ENCODE assay signal across 20 mouse cellular contexts in genomic region chr9:74528550-74528949, GRCm38 (mm10).
"Had no signal": no experiment of that assay in that cellular context is flagged by ENCODE, and none has a peak within 500 bp of the region (broad histone marks: within the 10 kb centered on the region; RNA-seq: fewer than 3 reads in every experiment).

No protein-coding gene starts in this region.

- H3K36me3 ChIP-seq: limb, embryonic 15.5 days; liver, embryonic 13.5 days; liver, embryonic 15.5 days; lung, embryonic 15.5 days; midbrain, embryonic 10.5 days; midbrain, embryonic 12.5 days; neural tube, embryonic 13.5 days; neural tube, embryonic 15.5 days had no signal

- H3K4me3 ChIP-seq: limb, embryonic 15.5 days; liver, embryonic 13.5 days; liver, embryonic 15.5 days; lung, embryonic 15.5 days; midbrain, embryonic 10.5 days; midbrain, embryonic 12.5 days; myocyte; neural tube, embryonic 13.5 days; neural tube, embryonic 15.5 days had no signal

- ATAC-seq: midbrain, embryonic 16.5 days had no signal

- H3K9ac ChIP-seq: limb, embryonic 15.5 days; liver, embryonic 13.5 days; liver, embryonic 15.5 days; lung, embryonic 15.5 days; midbrain, embryonic 12.5 days; neural tube, embryonic 13.5 days; neural tube, embryonic 15.5 days had no signal

- H3K27me3 ChIP-seq: limb, embryonic 15.5 days; liver, embryonic 13.5 days; liver, embryonic 15.5 days; lung, embryonic 15.5 days; midbrain, embryonic 12.5 days; neural tube, embryonic 13.5 days; neural tube, embryonic 15.5 days had no signal

- H3K4me1 ChIP-seq: limb, embryonic 15.5 days; liver, embryonic 13.5 days; liver, embryonic 15.5 days; lung, embryonic 15.5 days had no signal

- DNase-seq: liver, embryonic 13.5 days; lung, postnatal 14 days; midbrain, embryonic 14.5 days; retina, postnatal 1 day; right cerebral cortex, adult 18-20 months; right cerebral cortex, postnatal 25 days; right cerebral cortex, postnatal 4 days; spleen, adult 18-20 months; thymus, adult 18-20 months; thymus, postnatal 14 days; thymus, postnatal 36 days had no signal

- H3K9me3 ChIP-seq: limb, embryonic 15.5 days; liver, embryonic 13.5 days; liver, embryonic 15.5 days; lung, embryonic 15.5 days; midbrain, embryonic 10.5 days; midbrain, embryonic 12.5 days; neural tube, embryonic 13.5 days; neural tube, embryonic 15.5 days had no signal

- H3K4me2 ChIP-seq: limb, embryonic 15.5 days; liver, embryonic 13.5 days; liver, embryonic 15.5 days; lung, embryonic 15.5 days; midbrain, embryonic 12.5 days; neural tube, embryonic 13.5 days; neural tube, embryonic 15.5 days had no signal

- H3K27ac ChIP-seq: limb, embryonic 15.5 days; liver, embryonic 13.5 days; liver, embryonic 15.5 days; lung, embryonic 15.5 days; midbrain, embryonic 10.5 days; midbrain, embryonic 12.5 days; neural tube, embryonic 13.5 days; neural tube, embryonic 15.5 days had no signal
